Mouse (Mus musculus): Measurements from ENCODE around the gene Exoc3. TPM values are rescaled to one million over a fixed set of nuclear protein-coding genes. Genes with fewer than 3 reads are reported as not detected.

Gene Exoc3
- polyA plus RNA-seq, 1 experiment from 2014 or later = 82.7 TPM

GRCm38 (mm10) chr13:74192613-74193012 lies 15.9 kb downstream of the Exoc3 start:
- Histone ChIP-seq H3K27ac (ENCODE audit: low read depth, low read length) (no peak overlapping the region), H3K27me3 (ENCODE audit: control insufficient read depth, insufficient read depth, low read length) (no peaks in the 10 kb centered on the region), H3K4me2 (replicated peaks; ENCODE audit: low read depth, low read length) (no peak overlapping the region), H3K9ac (ENCODE audit: low read depth, low read length) (no peak overlapping the region), H3K4me3 (ENCODE audit: low read depth, low read length) (no peak overlapping the region), H3K36me3 (ENCODE audit: control insufficient read depth, insufficient read depth, low read length) (peaks cover 4% of the 10 kb centered on the region; the same call in 1 of the 2 replicates), H3K4me1 (replicated peaks; ENCODE audit: control insufficient read depth, insufficient read depth, low read length) (no peaks in the 10 kb centered on the region), H3K9me3 (ENCODE audit: control insufficient read depth, low read length) (no peaks in the 10 kb centered on the region)
- DNase-seq (ENCODE audit: low spot score) (peak; percentile 20), ATAC-seq (ENCODE audit: low FRiP score) (no peak)
- 81% methylated on average over 6 of the region's 6 CpGs for WGBS

DNA sequence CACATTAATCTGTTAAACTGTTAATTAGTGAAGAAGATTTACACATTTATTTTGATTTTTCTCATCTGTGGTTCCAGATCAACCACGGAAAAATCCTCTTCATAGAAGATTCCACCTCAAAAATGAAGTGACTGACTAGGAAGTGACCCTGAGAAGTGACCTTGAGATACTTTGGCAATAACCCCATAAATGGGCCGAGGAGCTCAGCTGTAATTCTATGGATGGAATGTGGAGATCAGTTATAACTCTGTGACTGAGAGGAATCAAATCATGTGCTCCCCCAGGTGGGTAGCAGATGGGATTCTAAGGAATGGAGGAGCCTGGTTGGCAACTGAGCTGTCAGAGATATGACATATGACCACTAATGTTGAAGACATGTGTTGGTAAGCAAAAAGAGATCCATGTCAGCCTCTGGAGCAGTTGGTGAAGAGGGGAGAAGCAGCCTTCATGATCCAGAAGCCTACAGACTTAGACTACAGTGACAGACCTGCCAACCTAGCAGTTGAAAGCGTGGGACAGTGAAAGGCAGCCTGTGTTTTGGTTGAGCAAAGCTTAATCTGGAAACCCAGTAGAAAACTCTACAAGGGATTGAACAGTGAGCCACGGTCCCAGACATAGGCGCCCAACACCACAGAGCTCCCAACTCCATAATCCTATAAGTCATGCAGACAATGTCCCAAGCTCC lies 25.4 kb downstream of the Exoc3 start:
- no peak overlapping the region for H3K4me3 ChIP-seq (ENCODE audit: low read depth, low read length)
- no peaks in the 10 kb centered on the region for H3K27me3 ChIP-seq (ENCODE audit: control insufficient read depth, insufficient read depth, low read length)
- no peak overlapping the region for H3K4me2 ChIP-seq (replicated peaks; ENCODE audit: low read depth, low read length)
- H3K27ac ChIP-seq (ENCODE audit: low read depth, low read length) = no peak overlapping the region
- ATAC-seq (ENCODE audit: low FRiP score) (no peak), DNase-seq (ENCODE audit: low spot score) (no peak)
- H3K4me1 ChIP-seq (replicated peaks; ENCODE audit: control insufficient read depth, insufficient read depth, low read length) = no peaks in the 10 kb centered on the region
- H3K9ac ChIP-seq (ENCODE audit: low read depth, low read length) = no peak overlapping the region
- H3K9me3 ChIP-seq (ENCODE audit: control insufficient read depth, low read length) = no peaks in the 10 kb centered on the region
- 0 out of 2 replicates have a peak, but pooled peaks cover 4% of the 10 kb centered on the region for H3K36me3 ChIP-seq (ENCODE audit: control insufficient read depth, insufficient read depth, low read length)
- 92% methylated on average over 5 of the region's 5 CpGs for WGBS

DNA sequence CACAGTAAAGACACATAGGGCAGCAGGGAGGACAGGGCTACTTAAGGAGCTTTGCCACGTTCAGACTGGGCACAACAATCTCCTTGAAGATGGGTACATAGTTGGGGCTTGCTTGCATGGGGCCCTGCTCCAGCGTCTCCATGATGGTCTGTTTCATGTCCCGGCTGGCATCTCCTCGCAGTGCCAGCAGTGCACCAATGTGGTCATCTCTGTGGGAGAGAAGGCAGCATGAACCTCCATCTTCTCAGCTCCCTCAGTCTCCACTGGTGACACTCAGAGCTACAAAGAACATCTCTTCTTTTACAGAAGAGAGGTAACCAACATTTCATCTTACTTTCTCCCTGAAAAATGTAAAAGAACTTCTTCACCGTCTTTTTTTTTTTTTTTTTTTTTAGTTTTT lies 36.5 kb downstream of the Exoc3 start:
- DNase-seq (ENCODE audit: low spot score) (no peak), ATAC-seq (ENCODE audit: low FRiP score) (no peak)
- no peaks in the 10 kb centered on the region for H3K9me3 ChIP-seq (ENCODE audit: control insufficient read depth, low read length)
- H3K4me2 ChIP-seq (replicated peaks; ENCODE audit: low read depth, low read length) = no peak overlapping the region
- 0 out of 2 replicates have a peak, but pooled peaks cover 2% of the 10 kb centered on the region for H3K36me3 ChIP-seq (ENCODE audit: control insufficient read depth, insufficient read depth, low read length)
- H3K27me3 ChIP-seq (ENCODE audit: control insufficient read depth, insufficient read depth, low read length) = no peaks in the 10 kb centered on the region
- WGBS = 94% methylated on average over 5 of the region's 5 CpGs
- H3K27ac ChIP-seq (ENCODE audit: low read depth, low read length) = no peak overlapping the region
- no peak overlapping the region for H3K4me3 ChIP-seq (ENCODE audit: low read depth, low read length)
- no peak overlapping the region for H3K9ac ChIP-seq (ENCODE audit: low read depth, low read length)
- no peaks in the 10 kb centered on the region for H3K4me1 ChIP-seq (replicated peaks; ENCODE audit: control insufficient read depth, insufficient read depth, low read length)

GRCm38 (mm10) chr13:74169446-74170164 lies 38.9 kb downstream of the Exoc3 start:
- DNase-seq (ENCODE audit: low spot score) (no peak), ATAC-seq (ENCODE audit: low FRiP score) (no peak)
- Histone ChIP-seq H3K4me3 (ENCODE audit: low read depth, low read length) (no peak overlapping the region), H3K27ac (ENCODE audit: low read depth, low read length) (no peak overlapping the region), H3K4me1 (replicated peaks; ENCODE audit: control insufficient read depth, insufficient read depth, low read length) (no peaks in the 10 kb centered on the region), H3K9ac (ENCODE audit: low read depth, low read length) (no peak overlapping the region), H3K4me2 (replicated peaks; ENCODE audit: low read depth, low read length) (no peak overlapping the region), H3K36me3 (ENCODE audit: control insufficient read depth, insufficient read depth, low read length) (0 out of 2 replicates have a peak, but pooled peaks cover 2% of the 10 kb centered on the region), H3K27me3 (ENCODE audit: control insufficient read depth, insufficient read depth, low read length) (no peaks in the 10 kb centered on the region), H3K9me3 (ENCODE audit: control insufficient read depth, low read length) (no peaks in the 10 kb centered on the region)
- WGBS = 88% methylated on average over 10 of the region's 10 CpGs

GRCm38 (mm10) chr13:74167492-74167891 lies 41.0 kb downstream of the Exoc3 start:
- WGBS = 87% methylated on average over 2 of the region's 2 CpGs
- Histone ChIP-seq H3K27ac (ENCODE audit: low read depth, low read length) (no peak overlapping the region), H3K4me2 (replicated peaks; ENCODE audit: low read depth, low read length) (no peak overlapping the region), H3K27me3 (ENCODE audit: control insufficient read depth, insufficient read depth, low read length) (no peaks in the 10 kb centered on the region), H3K36me3 (ENCODE audit: control insufficient read depth, insufficient read depth, low read length) (no peaks in the 10 kb centered on the region), H3K4me1 (replicated peaks; ENCODE audit: control insufficient read depth, insufficient read depth, low read length) (no peaks in the 10 kb centered on the region), H3K9me3 (ENCODE audit: control insufficient read depth, low read length) (no peaks in the 10 kb centered on the region), H3K4me3 (ENCODE audit: low read depth, low read length) (no peak overlapping the region), H3K9ac (ENCODE audit: low read depth, low read length) (no peak overlapping the region)
- DNase-seq (ENCODE audit: low spot score) (no peak), ATAC-seq (ENCODE audit: low FRiP score) (peak; percentile 16; the same call in 1 of the 2 replicates)

DNA sequence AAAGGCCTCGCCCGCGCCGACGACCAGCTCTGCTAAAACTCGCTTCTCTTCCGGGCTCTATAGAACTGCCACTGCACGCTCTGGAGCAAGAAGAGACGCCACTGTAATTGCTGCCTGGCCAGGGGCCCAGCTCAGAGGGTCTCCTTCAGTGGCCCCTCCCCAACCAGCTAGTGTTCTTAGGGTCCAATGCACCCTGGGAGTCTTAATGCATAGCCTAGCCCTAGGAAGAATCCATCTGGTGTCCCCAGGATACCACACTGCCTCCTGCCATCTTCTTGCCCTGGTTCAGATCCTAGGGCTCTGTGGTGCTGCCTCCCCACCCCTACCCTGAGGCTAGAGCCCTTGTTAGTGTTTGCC lies 41.5 kb downstream of the Exoc3 start:
- Histone ChIP-seq H3K9me3 (ENCODE audit: control insufficient read depth, low read length) (no peaks in the 10 kb centered on the region), H3K27ac (ENCODE audit: low read depth, low read length) (no peak overlapping the region), H3K36me3 (ENCODE audit: control insufficient read depth, insufficient read depth, low read length) (no peaks in the 10 kb centered on the region), H3K9ac (ENCODE audit: low read depth, low read length) (peak overlapping the region; percentile 58), H3K27me3 (ENCODE audit: control insufficient read depth, insufficient read depth, low read length) (no peaks in the 10 kb centered on the region), H3K4me2 (replicated peaks; ENCODE audit: low read depth, low read length) (peak overlapping the region; percentile 43), H3K4me3 (ENCODE audit: low read depth, low read length) (peak overlapping the region; percentile 31), H3K4me1 (replicated peaks; ENCODE audit: control insufficient read depth, insufficient read depth, low read length) (no peaks in the 10 kb centered on the region)
- no peak for DNase-seq (ENCODE audit: low spot score)
- ATAC-seq (ENCODE audit: low FRiP score) = peak; percentile 62
- 22% methylated on average over 9 of the region's 9 CpGs for WGBS

GRCm38 (mm10) chr13:74166348-74167056 lies 42.0 kb downstream of the Exoc3 start:
- DNase-seq (ENCODE audit: low spot score) = peak; percentile 59
- no peaks in the 10 kb centered on the region for H3K27me3 ChIP-seq (ENCODE audit: control insufficient read depth, insufficient read depth, low read length)
- 7% methylated on average over 16 of the region's 19 CpGs for WGBS
- peak overlapping the region; percentile 43 for H3K4me2 ChIP-seq (replicated peaks; ENCODE audit: low read depth, low read length)
- H3K4me3 ChIP-seq (ENCODE audit: low read depth, low read length) = peak overlapping the region; percentile 31
- H3K9ac ChIP-seq (ENCODE audit: low read depth, low read length) = peak overlapping the region; percentile 58
- no peak overlapping the region for H3K27ac ChIP-seq (ENCODE audit: low read depth, low read length)
- peak; percentile 76 for ATAC-seq (ENCODE audit: low FRiP score)
- no peaks in the 10 kb centered on the region for H3K9me3 ChIP-seq (ENCODE audit: control insufficient read depth, low read length)
- no peaks in the 10 kb centered on the region for H3K4me1 ChIP-seq (replicated peaks; ENCODE audit: control insufficient read depth, insufficient read depth, low read length)
- H3K36me3 ChIP-seq (ENCODE audit: control insufficient read depth, insufficient read depth, low read length) = no peaks in the 10 kb centered on the region

DNA sequence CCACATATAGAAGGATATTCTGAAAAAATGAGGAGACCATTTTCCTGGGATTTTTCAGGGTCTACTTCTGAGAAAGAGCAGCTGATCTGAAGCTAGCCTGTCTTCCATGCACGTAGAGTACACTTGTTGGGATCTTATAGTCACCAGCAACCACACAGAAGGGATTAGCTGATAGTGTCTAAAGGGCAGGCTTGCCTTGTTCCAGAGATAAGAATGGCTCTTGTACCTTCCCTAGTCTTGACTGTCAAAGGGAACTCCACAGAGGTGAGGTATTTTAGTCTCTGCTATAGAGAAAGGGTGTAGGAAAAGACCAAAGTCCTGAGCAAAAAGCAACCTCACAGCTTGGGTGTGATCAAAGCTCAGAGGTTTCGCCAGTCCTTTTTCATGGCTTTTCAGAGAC lies 61.2 kb downstream of the Exoc3 start:
- Histone ChIP-seq H3K4me1 (replicated peaks; ENCODE audit: control insufficient read depth, insufficient read depth, low read length) (no peaks in the 10 kb centered on the region), H3K4me3 (ENCODE audit: low read depth, low read length) (no peak overlapping the region), H3K27ac (ENCODE audit: low read depth, low read length) (no peak overlapping the region), H3K9me3 (ENCODE audit: control insufficient read depth, low read length) (no peaks in the 10 kb centered on the region), H3K36me3 (ENCODE audit: control insufficient read depth, insufficient read depth, low read length) (no peaks in the 10 kb centered on the region), H3K27me3 (ENCODE audit: control insufficient read depth, insufficient read depth, low read length) (no peaks in the 10 kb centered on the region), H3K4me2 (replicated peaks; ENCODE audit: low read depth, low read length) (no peak overlapping the region), H3K9ac (ENCODE audit: low read depth, low read length) (no peak overlapping the region)
- no peak for ATAC-seq (ENCODE audit: low FRiP score)
- DNase-seq (ENCODE audit: low spot score) = no peak
- WGBS = 86% methylated on average over 2 of the region's 2 CpGs

All from hindbrain, embryonic 11.5 days (tissue).